Mouse (Mus musculus) liver, adult 2 months (tissue): ENCODE data around the gene Maml3.

Source experiments
- CTCF ChIP-seq: fragments of 200-500 bp; IDR thresholded peaks from 2 replicates; pipeline ENCODE4 v1.5.1; 2011; ENCODE audit warnings: low read depth, low read length, control low read depth
- POLR2A ChIP-seq: fragments of 200-500 bp; IDR thresholded peaks from 2 replicates; pipeline ENCODE4 v1.6.1; 2011; ENCODE audit warnings: low read length, control low read depth; ENCODE audit not compliant: insufficient read depth; ENCODE audit errors: extremely low read depth

DNA sequence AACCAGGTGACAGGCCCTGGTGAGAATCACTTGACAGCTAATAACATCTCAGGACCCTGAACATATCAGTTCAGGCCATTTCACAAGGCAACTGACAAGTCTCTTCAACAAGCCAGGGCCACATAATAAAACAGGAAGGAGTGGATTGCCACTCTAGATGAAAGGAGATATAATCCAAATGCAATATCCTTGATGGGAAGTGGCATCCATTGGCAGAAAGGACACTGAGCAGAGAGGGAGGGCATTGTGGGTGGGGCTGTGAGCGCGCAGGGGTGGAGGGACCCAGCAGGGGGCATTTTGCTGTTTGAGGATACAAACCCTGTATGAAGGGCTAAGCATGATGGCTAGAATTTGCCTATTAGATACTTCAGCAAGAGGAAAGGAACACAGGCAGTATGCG is 340.7 kb downstream of the Maml3 start:
- TF ChIP-seq CTCF (no peak), POLR2A (no peak)
